Mouse (Mus musculus): ENCODE results near the gene Ppp4r4. TPM values are rescaled to one million over a fixed set of nuclear protein-coding genes. Genes with fewer than 3 reads are reported as not detected.

Ppp4r4 gene
- polyA plus RNA-seq, 1 experiment from 2014 or later = 2.2 TPM

DNA sequence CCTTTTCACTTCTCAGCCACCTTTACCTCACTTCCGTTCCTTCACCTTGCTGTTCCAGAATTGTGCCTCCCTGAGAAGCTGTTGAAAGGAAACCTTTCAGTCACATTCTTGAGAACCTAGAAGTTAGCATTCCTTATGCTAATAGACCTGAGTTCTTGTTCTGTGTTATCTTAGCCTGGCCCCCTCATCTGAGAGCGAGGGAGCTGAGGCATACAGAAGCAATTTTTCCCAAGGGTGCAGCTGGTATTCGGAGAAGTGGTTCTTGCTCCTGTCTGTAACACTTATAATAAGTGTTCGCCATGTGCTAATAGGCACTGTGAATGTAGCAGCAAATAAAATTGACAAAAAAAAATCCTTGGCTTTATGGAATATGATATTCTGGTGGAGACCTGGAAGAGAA, 16.4 kb upstream of the Ppp4r4 start:
- 46% methylated on average over 4 of the region's 4 CpGs for WGBS
- no peak overlapping the region for H3K4me2 ChIP-seq (ENCODE audit: low read depth, low read length)
- no peaks in the 10 kb centered on the region for H3K9me3 ChIP-seq (ENCODE audit: control insufficient read depth, low read length)
- H3K36me3 ChIP-seq (ENCODE audit: control insufficient read depth, insufficient read depth, low read length) = no peaks in the 10 kb centered on the region
- H3K4me1 ChIP-seq (replicated peaks; ENCODE audit: control insufficient read depth, insufficient read depth, low read length) = no peaks in the 10 kb centered on the region
- H3K27me3 ChIP-seq (ENCODE audit: control insufficient read depth, insufficient read depth, low read depth, low read length) = no peaks in the 10 kb centered on the region
- H3K9ac ChIP-seq (ENCODE audit: low read length) = no peak overlapping the region
- no peak overlapping the region for H3K4me3 ChIP-seq (ENCODE audit: low read length)
- H3K27ac ChIP-seq (ENCODE audit: low read length) = peak overlapping the region; percentile 37; the same call in 1 of the 2 replicates
- ATAC-seq (ENCODE audit: low read depth) = peak; percentile 61

DNA sequence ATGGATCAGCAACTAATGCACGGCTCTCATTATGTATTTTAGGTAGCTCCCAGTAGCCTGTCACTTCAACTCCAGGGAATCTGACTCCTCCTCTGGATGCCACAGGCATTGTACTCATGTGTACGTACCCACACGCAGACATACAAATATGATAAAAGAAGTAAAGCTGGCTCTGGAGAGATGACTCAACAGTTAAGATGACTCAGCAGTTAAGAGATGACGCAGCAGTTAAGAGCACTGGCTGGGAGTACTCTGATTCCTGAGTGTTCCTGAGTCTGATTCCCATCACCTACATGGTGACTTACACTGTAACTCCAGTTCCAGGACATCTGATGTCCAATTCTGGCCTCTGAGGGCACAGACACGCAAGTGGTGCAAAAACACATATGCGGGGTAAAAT, 13.4 kb upstream of the Ppp4r4 start:
- no peak overlapping the region for H3K9ac ChIP-seq (ENCODE audit: low read length)
- ATAC-seq (ENCODE audit: low read depth) = no peak
- H3K4me3 ChIP-seq (ENCODE audit: low read length) = no peak overlapping the region
- H3K36me3 ChIP-seq (ENCODE audit: control insufficient read depth, insufficient read depth, low read length) = no peaks in the 10 kb centered on the region
- peaks cover 2% of the 10 kb centered on the region; the same call in 1 of the 2 replicates for H3K9me3 ChIP-seq (ENCODE audit: control insufficient read depth, low read length)
- no peak overlapping the region for H3K27ac ChIP-seq (ENCODE audit: low read length)
- 81% methylated on average over 6 of the region's 6 CpGs for WGBS
- H3K27me3 ChIP-seq (ENCODE audit: control insufficient read depth, insufficient read depth, low read depth, low read length) = no peaks in the 10 kb centered on the region
- H3K4me2 ChIP-seq (ENCODE audit: low read depth, low read length) = no peak overlapping the region
- no peaks in the 10 kb centered on the region for H3K4me1 ChIP-seq (replicated peaks; ENCODE audit: control insufficient read depth, insufficient read depth, low read length)

DNA sequence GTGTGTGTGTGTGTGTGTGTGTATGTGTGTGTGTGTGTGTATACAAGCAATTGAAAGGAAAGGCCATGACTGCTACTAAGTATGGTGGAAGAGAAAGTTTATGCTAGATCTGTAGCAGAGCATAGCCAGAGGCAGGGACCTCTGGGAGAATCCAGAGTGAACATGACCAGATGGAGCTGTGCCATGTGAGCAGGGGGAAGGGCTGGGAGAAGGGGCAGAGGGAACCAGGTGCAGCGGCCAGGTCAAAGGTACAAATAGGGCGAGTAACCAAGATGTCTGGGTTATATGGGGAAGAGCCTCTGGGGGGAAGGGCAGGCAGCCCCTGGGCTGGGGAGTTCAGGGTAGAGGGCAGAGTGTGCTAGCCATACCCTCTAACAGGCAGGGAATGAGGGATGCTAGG, 1.5 kb upstream of the Ppp4r4 start:
- H3K36me3 ChIP-seq (ENCODE audit: control insufficient read depth, insufficient read depth, low read length) = no peaks in the 10 kb centered on the region
- peaks cover 5% of the 10 kb centered on the region for H3K27me3 ChIP-seq (ENCODE audit: control insufficient read depth, insufficient read depth, low read depth, low read length)
- ATAC-seq (ENCODE audit: low read depth) = no peak
- H3K27ac ChIP-seq (ENCODE audit: low read length) = no peak overlapping the region
- no peak overlapping the region for H3K9ac ChIP-seq (ENCODE audit: low read length)
- H3K4me1 ChIP-seq (replicated peaks; ENCODE audit: control insufficient read depth, insufficient read depth, low read length) = no peaks in the 10 kb centered on the region; the same call in 1 of the 2 replicates
- WGBS = 77% methylated on average over 2 of the region's 2 CpGs
- H3K9me3 ChIP-seq (ENCODE audit: control insufficient read depth, low read length) = no peaks in the 10 kb centered on the region
- H3K4me2 ChIP-seq (ENCODE audit: low read depth, low read length) = no peak overlapping the region
- no peak overlapping the region for H3K4me3 ChIP-seq (ENCODE audit: low read length)

DNA sequence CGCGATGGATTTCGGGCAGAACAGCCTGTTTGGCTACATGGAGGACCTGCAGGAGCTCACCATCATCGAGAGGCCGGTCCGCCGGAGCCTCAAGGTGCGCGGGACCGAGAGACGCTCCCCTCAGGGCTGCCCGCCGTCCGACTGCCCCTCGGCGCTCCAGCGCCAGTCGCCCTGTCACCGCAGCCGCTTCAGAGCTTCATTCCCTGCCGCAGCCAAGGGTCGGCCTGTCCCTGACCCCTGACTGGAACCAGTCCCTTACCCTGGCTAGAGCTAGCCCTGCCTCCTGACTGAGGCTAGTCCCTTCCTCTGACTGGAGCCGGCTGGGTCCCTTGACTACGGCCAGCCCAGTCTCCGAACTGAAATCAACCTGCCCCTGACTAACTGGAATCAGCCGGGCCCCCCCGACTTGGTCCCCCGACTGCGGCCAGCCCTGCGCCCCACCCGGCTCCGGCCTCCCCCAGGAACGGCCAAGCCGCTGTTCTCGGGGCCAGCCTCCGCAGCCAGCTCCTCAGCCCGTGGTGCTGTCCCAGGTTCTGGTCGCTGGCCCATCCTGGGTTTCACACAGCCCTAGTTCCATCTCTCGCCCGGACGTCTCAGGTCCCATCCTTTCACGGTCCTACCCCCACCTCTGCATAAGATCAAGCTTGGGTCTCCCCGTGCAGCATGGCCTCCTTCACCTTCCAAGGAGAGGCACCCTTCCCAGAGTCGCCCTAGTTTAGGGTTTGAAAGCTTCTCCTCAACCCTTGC, 739 bp downstream of the Ppp4r4 start:
- Histone ChIP-seq H3K4me3 (ENCODE audit: low read length) (peak overlapping the region; percentile 62), H3K27ac (ENCODE audit: low read length) (no peak overlapping the region), H3K9me3 (ENCODE audit: control insufficient read depth, low read length) (no peaks in the 10 kb centered on the region), H3K9ac (ENCODE audit: low read length) (peak overlapping the region; percentile 69), H3K36me3 (ENCODE audit: control insufficient read depth, insufficient read depth, low read length) (no peaks in the 10 kb centered on the region), H3K4me2 (ENCODE audit: low read depth, low read length) (peak overlapping the region; percentile 85), H3K4me1 (replicated peaks; ENCODE audit: control insufficient read depth, insufficient read depth, low read length) (no peaks in the 10 kb centered on the region; the same call in 1 of the 2 replicates), H3K27me3 (ENCODE audit: control insufficient read depth, insufficient read depth, low read depth, low read length) (peaks cover 5% of the 10 kb centered on the region)
- peak; percentile 47 for ATAC-seq (ENCODE audit: low read depth)
- under 1% methylated on average over 44 of the region's 44 CpGs for WGBS

DNA sequence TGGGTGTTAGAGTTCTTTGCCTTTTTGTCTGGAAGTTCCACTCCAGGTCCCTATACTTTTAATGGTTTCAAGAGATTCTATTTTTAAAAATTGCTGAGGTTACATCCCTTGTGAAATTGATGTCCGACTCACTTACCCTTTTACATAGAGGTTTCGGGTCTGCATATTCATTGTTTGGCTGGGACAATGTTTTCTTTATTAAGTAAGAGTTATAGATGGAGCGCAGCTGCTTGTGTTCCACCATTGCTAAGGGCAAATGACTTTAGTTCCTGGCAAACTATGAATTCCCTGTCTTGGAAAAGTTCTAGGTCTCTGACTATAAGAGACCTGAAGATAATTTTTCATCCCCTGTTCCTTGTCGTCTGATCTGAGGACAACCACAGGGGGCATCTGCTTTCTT, 8.3 kb downstream of the Ppp4r4 start:
- Histone ChIP-seq H3K27ac (ENCODE audit: low read length) (peak overlapping the region; percentile 55; the same call in 1 of the 2 replicates), H3K9me3 (ENCODE audit: control insufficient read depth, low read length) (no peaks in the 10 kb centered on the region), H3K4me2 (ENCODE audit: low read depth, low read length) (no peak overlapping the region), H3K27me3 (ENCODE audit: control insufficient read depth, insufficient read depth, low read depth, low read length) (no peaks in the 10 kb centered on the region), H3K36me3 (ENCODE audit: control insufficient read depth, insufficient read depth, low read length) (no peaks in the 10 kb centered on the region), H3K4me1 (replicated peaks; ENCODE audit: control insufficient read depth, insufficient read depth, low read length) (no peaks in the 10 kb centered on the region), H3K9ac (ENCODE audit: low read length) (no peak overlapping the region), H3K4me3 (ENCODE audit: low read length) (no peak overlapping the region)
- peak; percentile 52 for ATAC-seq (ENCODE audit: low read depth)
- 58% methylated on average over 4 of the region's 4 CpGs for WGBS

DNA sequence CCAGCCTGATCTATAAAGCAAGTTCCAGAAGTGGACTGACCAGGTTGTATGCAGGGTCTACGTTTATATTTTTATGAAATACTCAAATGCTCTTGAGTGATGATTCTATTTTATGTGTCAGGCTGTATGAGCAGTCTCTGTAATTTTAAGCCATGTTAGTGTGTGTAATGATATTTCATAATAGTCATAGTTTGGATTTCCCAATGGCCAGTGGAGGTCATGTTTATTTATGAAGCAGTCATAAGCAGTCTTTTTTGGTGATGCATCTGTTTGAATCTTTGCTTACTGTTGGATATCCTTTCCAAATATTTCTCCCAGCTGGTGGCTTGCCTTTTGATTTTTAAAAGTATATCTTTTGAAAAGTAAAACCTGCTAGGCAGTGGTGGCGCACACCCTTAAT, 11.3 kb downstream of the Ppp4r4 start:
- Histone ChIP-seq H3K9ac (ENCODE audit: low read length) (no peak overlapping the region), H3K9me3 (ENCODE audit: control insufficient read depth, low read length) (no peaks in the 10 kb centered on the region), H3K4me3 (ENCODE audit: low read length) (no peak overlapping the region), H3K27ac (ENCODE audit: low read length) (no peak overlapping the region), H3K4me2 (ENCODE audit: low read depth, low read length) (no peak overlapping the region), H3K36me3 (ENCODE audit: control insufficient read depth, insufficient read depth, low read length) (no peaks in the 10 kb centered on the region), H3K27me3 (ENCODE audit: control insufficient read depth, insufficient read depth, low read depth, low read length) (no peaks in the 10 kb centered on the region), H3K4me1 (replicated peaks; ENCODE audit: control insufficient read depth, insufficient read depth, low read length) (no peaks in the 10 kb centered on the region)
- peak; percentile 74 for ATAC-seq (ENCODE audit: low read depth)
- 67% methylated on average over 2 of the region's 2 CpGs for WGBS

DNA sequence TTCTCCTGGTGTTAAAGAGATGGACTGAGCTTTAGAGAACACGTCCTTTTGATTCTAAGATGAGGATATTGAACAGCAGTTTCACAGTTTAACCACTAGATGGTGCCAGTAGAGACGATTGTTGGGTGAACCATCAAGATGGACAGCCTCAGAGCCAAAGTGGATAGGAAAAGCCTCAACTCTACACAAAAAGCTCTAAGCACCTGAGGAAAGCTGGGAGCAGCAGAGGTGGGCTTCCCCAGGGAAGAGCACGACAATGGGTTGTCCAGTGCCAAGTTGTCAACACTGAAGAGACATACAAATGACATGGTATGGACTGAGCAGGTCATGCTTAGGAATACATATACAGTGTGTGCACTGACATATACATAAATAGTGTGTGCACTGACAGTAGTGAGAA, 12.1 kb downstream of the Ppp4r4 start:
- no peak; the same call in 1 of the 2 replicates for ATAC-seq (ENCODE audit: low read depth)
- no peak overlapping the region for H3K4me3 ChIP-seq (ENCODE audit: low read length)

DNA sequence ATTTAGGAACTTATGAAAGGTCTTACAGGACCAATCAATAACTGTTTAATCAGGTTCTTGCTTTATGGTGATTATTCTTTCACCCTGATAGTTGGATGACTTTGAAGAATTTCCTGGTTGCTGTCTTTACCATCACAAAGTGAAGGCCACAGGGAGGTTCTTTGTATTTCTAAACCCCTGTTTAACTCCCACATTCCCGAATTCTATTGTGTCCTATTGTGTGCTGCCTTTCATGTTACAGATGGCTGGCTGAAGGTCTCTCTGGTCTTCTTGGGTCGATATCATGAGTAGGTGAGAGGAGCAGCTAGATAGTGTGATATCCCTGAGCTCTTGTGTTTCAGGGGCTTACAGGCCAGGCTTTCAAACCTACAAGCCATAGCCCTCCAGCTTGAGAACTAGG, 15.4 kb downstream of the Ppp4r4 start:
- no peak overlapping the region for H3K4me3 ChIP-seq (ENCODE audit: low read length)
- H3K9ac ChIP-seq (ENCODE audit: low read length) = no peak overlapping the region
- no peaks in the 10 kb centered on the region for H3K36me3 ChIP-seq (ENCODE audit: control insufficient read depth, insufficient read depth, low read length)
- no peak overlapping the region for H3K27ac ChIP-seq (ENCODE audit: low read length)
- no peaks in the 10 kb centered on the region for H3K9me3 ChIP-seq (ENCODE audit: control insufficient read depth, low read length)
- no peaks in the 10 kb centered on the region for H3K4me1 ChIP-seq (replicated peaks; ENCODE audit: control insufficient read depth, insufficient read depth, low read length)
- ATAC-seq (ENCODE audit: low read depth) = no peak
- no peak overlapping the region for H3K4me2 ChIP-seq (ENCODE audit: low read depth, low read length)
- no peaks in the 10 kb centered on the region for H3K27me3 ChIP-seq (ENCODE audit: control insufficient read depth, insufficient read depth, low read depth, low read length)
- 50% methylated on average over 2 of the region's 2 CpGs for WGBS

More for the DNA sequence above, 12.1 kb downstream of the Ppp4r4 start:
- no peak overlapping the region for H3K4me2 ChIP-seq (ENCODE audit: low read depth, low read length)
- no peak overlapping the region for H3K9ac ChIP-seq (ENCODE audit: low read length)
- no peaks in the 10 kb centered on the region for H3K4me1 ChIP-seq (replicated peaks; ENCODE audit: control insufficient read depth, insufficient read depth, low read length)
- H3K9me3 ChIP-seq (ENCODE audit: control insufficient read depth, low read length) = no peaks in the 10 kb centered on the region
- H3K27me3 ChIP-seq (ENCODE audit: control insufficient read depth, insufficient read depth, low read depth, low read length) = no peaks in the 10 kb centered on the region
- 6% methylated on average over 3 of the region's 3 CpGs for WGBS
- no peak overlapping the region for H3K27ac ChIP-seq (ENCODE audit: low read length)
- no peaks in the 10 kb centered on the region for H3K36me3 ChIP-seq (ENCODE audit: control insufficient read depth, insufficient read depth, low read length)

DNA sequence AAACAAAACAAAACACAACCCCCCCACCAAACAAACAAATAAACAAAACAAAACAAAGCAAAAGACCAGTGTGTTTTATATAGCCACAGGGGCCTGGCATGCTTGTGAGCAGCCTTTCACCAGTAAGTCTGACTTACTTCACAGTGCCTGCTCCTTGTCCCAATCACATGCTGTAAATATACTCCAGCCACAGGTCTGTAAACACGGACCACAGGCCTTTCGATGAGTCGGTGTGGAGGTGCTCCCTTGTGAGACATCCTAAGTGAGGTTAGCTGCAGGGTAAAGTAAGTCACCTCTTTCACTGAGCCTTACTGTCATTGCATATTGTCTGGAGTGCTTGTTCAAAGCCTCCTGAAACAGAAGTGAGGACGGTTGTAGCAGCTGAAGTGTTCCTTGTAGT, 16.4 kb downstream of the Ppp4r4 start:
- Histone ChIP-seq H3K36me3 (ENCODE audit: control insufficient read depth, insufficient read depth, low read length) (no peaks in the 10 kb centered on the region), H3K9me3 (ENCODE audit: control insufficient read depth, low read length) (no peaks in the 10 kb centered on the region), H3K27me3 (ENCODE audit: control insufficient read depth, insufficient read depth, low read depth, low read length) (no peaks in the 10 kb centered on the region), H3K4me1 (replicated peaks; ENCODE audit: control insufficient read depth, insufficient read depth, low read length) (no peaks in the 10 kb centered on the region), H3K4me3 (ENCODE audit: low read length) (no peak overlapping the region), H3K9ac (ENCODE audit: low read length) (no peak overlapping the region), H3K27ac (ENCODE audit: low read length) (no peak overlapping the region), H3K4me2 (ENCODE audit: low read depth, low read length) (no peak overlapping the region)
- 47% methylated on average over 4 of the region's 4 CpGs for WGBS
- no peak for ATAC-seq (ENCODE audit: low read depth)
